Mouse (Mus musculus) testis, adult 2 months (tissue): Measurements from ENCODE around the gene Boc.

ENCODE experiments used
- CTCF ChIP-seq: fragments of 200-500 bp; IDR thresholded peaks from 2 replicates; pipeline ENCODE4 v1.5.1; 2012; ENCODE audit warnings: low read depth, mild to moderate bottlenecking, inconsistent platforms, low read length, moderate library complexity; ENCODE audit not compliant: control insufficient read depth, insufficient read depth, insufficient replicate concordance
- POLR2A ChIP-seq: fragments of 200-500 bp; IDR thresholded peaks from 2 replicates; pipeline ENCODE4 v1.6.1; 2012; ENCODE audit warnings: low read depth, mild to moderate bottlenecking, inconsistent platforms, low read length, moderate library complexity; ENCODE audit not compliant: control insufficient read depth

DNA sequence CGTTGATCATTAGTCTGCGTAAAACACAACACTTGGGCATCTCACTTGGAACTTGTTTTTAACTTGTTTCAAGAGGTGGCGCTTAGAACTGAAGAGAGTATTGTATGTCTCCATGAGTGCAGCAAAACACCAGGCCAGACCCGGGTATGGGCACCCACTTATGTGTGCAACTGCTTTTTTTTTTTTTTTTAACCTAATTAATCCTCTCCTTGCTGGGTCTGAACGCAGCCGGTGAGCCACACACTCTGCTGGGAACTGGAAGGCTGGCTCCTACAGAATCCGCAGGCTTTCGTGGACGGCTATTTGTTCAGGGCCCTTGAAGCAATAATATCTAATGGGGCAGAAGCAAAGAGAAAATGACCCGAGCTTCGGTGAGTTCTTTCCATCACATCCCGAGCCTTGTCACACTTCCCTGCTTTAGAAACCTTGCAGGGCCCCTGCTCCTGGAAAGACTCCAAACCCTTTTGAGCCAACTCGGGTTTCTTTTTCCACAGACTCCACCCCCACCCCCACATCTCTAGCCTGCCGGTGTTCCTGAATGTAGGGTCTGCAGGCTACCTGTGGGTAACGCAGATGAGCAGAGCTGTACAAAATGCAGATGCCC lies 20.8 kb upstream of the Boc start:
- TF ChIP-seq CTCF (no peak), POLR2A (no peak)
